Mouse (Mus musculus): ENCODE measurements around the gene Slc5a5.

DNA sequence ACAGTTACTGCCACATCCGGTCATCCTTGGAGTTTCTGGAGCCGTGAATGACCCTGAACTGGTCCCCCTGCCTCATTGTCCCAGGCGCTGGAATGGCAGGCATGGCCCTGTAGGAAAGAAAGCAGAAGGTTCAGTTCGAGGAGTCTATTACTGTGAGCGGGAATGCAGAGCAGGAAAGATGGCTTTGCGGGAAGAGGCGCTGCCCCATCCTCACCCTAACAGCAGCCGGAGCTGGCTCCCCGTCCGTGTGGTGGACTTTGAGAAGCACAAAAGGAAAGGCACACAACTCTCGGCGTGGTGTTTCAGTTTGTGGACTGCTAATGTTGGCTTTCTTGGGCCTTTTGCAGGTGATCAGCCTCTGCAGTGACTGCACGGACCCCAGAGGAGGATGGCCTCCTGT is 18.1 kb downstream of the Slc5a5 start:
- TF ChIP-seq CTCF (IDR thresholded peaks at IDR 0.05; ENCODE audit: insufficient read depth, low read length) (no peak), POLR2A (IDR thresholded peaks at IDR 0.05; ENCODE audit: borderline replicate concordance, extremely low read depth, low read depth, low read length) (no peak)

All from lung, adult 2 months (tissue).